Mouse (Mus musculus) right cerebral cortex, postnatal 10 days (tissue): ENCODE measurements around the gene Mef2b.

Source experiments
- DNase-seq, 2 experiments: peaks; one replicate each; pipeline ENCODE4 v3.0.0; 2021; ENCODE audit warnings: low spot score in 2 of 2

Gene Mef2b

DNA sequence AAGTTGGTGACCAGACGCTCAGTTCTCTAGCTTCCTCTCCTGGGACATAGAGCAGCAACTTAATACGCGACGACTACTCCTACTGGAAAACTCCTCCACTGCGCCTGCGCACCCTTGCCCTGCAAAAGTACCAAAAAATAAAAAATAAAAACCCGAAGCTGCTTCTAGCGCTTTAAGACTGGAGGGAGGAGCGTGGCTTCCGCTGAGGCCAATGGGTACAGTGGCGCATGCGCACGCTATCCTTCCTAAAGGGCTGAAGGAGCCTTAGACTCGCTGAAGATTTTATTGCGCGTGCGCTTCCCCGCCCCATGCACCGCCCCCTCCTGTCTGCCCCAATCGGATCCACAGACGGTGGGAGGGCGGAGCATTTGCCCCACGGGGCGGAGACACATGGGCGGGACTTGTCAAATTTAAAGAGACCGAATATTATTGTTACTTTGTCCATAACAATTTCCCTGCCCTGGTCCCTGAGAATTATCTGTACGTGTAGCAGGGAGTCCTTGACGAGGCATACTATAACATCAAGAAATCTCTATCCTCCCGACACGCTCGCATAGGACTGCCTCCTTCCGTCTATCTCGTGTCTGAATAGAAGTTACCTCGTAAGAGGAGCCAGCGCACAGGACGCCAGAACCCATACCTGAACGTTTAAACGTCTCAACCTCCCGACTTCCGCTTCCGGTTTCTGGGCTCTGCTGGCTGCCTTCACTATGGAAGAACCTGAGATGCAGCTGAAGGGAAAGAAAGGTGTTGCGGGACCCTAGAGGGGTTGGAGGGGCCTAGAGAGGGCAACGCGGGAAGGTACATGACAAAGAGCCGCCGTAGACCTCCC is at the start of gene Mef2b, which contains the start of the genes Rfxank and Borcs8:
Gene Mef2b (plus strand): TSS at position 686 of the 832 bp plus-strand sequence.
Gene Rfxank (minus strand): TSS at position 129 of the 832 bp plus-strand sequence.
Gene Borcs8 (plus strand): TSS at position 474 of the 832 bp plus-strand sequence.
- DNase-seq: peak; percentile 99

- no peak for DNase-seq
These were observed 46.7 kb upstream of the Mef2b start for GRCm38 (mm10) chr8:70092786-70093185.

GRCm38 (mm10) chr8:70099276-70099675 is 40.2 kb upstream of the Mef2b start:
- DNase-seq: no peak

DNA sequence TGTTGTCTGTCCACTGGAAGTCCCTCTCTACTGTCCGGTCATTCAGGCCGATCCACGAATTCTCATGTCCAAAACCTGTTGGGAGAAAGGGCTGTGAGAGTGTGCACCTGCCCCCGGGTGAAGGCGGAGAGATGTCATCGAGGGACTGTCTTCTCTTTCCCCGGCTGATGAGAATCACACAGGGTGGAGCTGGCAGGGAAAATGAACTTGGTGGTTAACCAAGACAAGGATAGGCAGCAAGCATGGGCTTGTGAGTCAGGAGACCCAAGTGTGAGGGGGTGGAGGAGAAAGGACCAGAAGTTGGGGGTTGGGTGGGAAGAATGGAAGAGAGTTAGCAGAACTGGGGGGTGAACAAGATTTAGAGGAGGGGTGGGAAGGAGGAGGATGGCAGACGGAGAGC is 39.3 kb upstream of the Mef2b start:
- no peak for DNase-seq

GRCm38 (mm10) chr8:70104506-70104905 is 35.0 kb upstream of the Mef2b start:
- peak; percentile 51 to 52 for DNase-seq

DNA sequence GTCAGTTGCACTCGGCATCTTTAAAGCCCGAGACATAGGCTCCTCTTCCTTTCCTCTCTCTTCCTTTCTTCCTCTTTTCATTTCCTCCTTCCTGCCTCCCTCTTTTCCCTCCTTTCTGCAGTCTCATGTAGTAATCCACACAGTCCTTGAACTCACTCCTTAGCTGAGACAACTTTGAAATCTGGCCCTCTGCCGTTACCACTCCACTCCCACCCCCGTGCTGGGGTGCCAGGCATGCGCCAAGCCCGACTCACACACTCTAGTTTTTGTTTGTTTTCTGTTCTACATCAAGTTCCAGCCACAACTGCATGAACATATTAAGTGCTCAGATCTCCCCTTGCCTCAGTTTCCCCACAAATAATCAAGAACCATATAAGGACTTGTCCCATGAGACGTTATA is 34.6 kb upstream of the Mef2b start:
- DNase-seq: no peak

- DNase-seq: no peak
These were observed 29.1 kb upstream of the Mef2b start for GRCm38 (mm10) chr8:70110451-70110850.

GRCm38 (mm10) chr8:70111192-70111795 is 28.2 kb upstream of the Mef2b start:
- no peak for DNase-seq

DNA sequence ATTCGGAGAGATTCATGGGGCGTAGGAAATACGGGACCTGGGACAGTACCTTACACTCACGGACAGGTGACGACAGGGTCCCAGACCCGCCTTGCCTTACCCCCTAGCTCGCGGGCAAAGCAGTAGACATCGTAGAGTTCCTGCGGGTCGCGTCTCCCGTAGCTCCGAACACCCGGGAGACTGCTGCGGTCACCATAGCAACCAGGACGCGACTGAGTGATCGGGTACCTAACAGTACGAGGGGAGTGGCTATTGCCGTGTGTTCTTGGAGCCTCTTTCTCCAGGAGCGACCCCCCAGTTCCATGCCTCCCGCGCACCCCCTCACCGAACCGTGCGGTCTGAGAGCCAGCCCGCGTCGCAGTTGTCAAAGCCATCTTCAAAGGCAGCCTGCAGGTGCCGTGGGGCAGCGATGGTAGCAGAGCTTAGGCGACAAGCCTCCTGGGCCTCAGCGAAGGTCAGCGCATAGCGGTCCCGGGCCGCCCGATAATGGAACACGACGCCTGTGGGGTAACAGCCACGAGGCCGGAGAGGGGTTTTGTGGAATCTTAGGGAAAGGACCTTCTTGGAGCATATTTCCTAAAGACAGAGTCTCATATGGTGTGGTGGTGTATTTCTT is 27.0 kb upstream of the Mef2b start:
- peak in 1 of 2 experiments; percentile 49 for DNase-seq

- DNase-seq: no peak
These were observed 25.0 kb upstream of the Mef2b start for GRCm38 (mm10) chr8:70114488-70114887.

- no peak for DNase-seq
These were observed 24.6 kb upstream of the Mef2b start for GRCm38 (mm10) chr8:70114892-70115291.

DNA sequence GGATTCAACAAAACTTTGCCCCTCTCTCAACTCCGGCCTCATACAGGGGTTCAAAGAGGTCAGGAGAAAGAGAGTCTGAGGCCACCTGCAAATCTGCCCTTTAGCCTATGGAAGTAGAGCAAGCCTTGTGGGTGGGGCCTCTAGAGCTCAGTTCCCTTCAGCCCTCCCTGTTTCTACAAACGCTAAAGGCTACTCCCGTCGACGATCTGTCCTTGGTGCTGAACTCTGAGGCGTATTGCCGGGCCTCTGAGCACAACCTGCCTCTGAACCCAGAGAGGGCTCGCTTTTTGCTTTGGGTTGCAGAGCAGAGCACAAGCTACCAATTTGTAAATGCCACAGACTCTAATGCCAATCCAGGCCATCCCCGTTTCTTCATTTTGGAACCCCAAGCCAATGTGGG is 21.9 kb upstream of the Mef2b start:
- no peak for DNase-seq

DNA sequence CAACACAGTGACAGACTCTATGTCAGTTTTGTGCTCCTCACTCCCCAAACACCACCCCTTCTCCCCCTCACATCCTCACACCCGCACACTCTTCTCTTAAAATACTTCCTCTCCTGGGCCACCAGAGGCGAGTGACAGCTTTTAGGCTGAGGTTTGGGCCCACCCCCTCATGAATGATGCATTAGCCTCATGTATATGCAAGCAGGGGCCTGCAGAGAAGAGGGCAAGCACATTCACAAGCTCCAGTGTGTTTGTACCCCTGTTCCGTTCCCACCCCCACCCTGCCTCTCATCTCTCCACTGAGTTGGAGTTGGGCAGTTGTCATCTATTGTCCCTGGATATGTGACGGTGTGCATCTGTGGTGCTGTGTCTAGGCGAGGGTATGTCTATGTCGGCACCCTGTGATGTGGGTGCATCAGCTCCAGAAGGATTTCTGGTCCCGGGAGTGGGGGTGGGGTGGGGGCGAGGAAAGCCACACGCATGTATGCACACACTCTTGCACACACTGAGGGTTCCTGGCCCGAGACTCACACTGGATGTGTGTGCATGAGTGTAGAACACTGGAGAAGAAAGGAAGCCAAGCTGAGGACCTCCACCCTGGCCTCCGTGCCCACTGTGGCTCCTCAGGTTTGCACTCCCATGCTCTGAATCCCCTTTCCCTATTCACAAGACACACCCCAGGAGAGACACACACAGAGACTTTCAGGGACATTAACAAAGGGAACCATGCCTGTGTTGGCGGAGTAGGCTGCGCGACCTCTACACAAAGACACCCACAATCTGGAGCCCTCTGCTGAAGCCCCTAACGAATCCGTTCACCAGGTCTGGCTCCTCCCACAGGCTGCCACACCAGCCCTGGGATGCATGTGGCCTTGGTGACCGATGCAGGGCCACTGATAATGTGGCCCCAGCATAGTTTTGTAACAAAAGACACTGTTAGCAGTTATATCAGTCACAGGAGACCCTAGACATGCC is 20.5 kb upstream of the Mef2b start:
- DNase-seq: peak; percentile 86 to 92

DNA sequence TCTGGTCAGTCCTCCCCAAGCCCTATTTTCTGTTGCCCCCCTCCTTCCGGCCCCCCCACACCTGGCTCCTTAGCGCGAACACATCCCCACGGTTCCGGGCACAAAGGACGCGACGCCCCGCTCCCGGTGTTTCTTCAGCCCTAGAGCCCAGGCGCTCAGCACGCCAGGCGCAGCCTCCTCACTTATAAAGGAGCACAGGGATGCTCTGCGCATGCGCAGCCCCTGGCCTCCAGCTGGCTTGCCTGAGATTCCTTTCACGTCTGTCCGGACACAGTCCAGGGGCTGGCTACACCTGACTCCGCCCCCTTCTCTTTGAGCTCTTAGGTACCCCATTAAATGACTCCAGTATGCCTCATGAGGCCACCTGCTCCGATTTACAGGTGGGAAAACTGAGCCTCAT is 18.8 kb upstream of the Mef2b start, which contains the start of gene Ncan:
Gene Ncan (minus strand): TSS at position 207 of the 400 bp plus-strand sequence.
- DNase-seq: peak; percentile 95 to 97

DNA sequence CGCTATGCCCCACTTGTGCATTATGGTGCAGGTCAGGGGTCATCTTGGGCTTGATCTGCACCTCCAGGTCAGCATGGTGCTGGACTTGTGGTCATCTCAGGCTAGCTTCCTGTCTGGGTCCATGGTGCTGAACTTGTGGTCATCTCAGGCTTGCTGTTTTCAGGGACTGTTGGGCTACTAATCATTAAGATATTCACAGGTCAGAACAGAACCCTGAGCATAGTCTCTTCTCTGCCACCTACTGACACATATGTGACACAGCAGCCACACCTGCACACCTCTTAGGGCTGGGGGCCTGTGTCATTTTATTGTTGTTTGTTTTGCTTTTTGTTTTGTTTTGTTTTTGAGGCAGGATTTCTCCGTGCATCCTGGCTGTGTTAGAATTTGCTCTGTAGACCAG is 16.6 kb upstream of the Mef2b start:
- no peak for DNase-seq

DNA sequence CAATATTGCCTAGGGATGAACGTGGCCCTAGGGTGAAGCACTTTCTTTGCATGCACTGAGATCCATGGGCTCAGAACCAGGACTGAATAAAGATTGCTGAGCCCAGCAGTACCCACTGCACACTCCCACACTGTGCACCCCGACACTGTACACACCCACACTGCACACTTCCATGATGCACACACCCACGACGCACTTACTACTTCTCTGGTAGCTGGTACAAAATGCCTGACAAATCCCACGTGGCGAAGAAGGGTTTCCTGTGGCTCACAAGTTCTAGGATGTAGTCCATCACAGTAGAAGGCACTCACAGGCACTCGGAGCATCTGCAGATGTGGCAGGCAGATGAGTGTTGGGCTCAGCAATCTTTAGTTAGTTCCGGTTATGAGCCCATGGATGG is 14.5 kb upstream of the Mef2b start:
- DNase-seq: no peak

DNA sequence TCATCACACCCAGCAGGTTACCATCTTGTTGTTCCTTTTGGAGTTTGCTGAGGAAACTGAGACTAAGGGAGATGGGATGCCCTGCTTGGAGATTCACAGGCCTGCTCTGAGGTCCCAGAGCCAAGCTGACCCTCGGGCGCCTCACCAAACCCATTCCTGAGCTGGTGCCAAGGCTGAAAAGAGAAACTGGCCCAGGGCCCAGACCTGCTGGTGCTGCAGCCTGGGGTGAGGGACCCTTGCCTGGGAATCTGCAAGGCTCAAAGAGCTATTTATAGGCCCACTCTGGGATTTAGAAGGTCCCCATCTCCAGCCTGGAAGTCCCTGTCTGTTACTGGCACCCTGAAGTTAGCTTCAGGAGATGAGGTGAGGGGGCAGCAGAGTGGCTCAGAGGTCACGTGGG is 11.1 kb upstream of the Mef2b start:
- DNase-seq: peak; percentile 85 to 87

- peak; percentile 91 to 93 for DNase-seq
These were observed 10.1 kb upstream of the Mef2b start for GRCm38 (mm10) chr8:70129309-70129952.

- DNase-seq: no peak
These were observed 9.4 kb upstream of the Mef2b start for GRCm38 (mm10) chr8:70130066-70130465.

GRCm38 (mm10) chr8:70131166-70131883 is 8.2 kb upstream of the Mef2b start, which contains the start of gene Nr2c2ap:
TSS of gene Nr2c2ap (plus strand) at chr8:70131333.
- DNase-seq: peak; percentile 87 to 90
